Mouse (Mus musculus) right cerebral cortex, postnatal 14 days (tissue): ENCODE data around the gene Htr6.

Experiments used
- DNase-seq: peaks from one replicate; pipeline ENCODE4 v3.0.0; 2022

Htr6 gene

DNA sequence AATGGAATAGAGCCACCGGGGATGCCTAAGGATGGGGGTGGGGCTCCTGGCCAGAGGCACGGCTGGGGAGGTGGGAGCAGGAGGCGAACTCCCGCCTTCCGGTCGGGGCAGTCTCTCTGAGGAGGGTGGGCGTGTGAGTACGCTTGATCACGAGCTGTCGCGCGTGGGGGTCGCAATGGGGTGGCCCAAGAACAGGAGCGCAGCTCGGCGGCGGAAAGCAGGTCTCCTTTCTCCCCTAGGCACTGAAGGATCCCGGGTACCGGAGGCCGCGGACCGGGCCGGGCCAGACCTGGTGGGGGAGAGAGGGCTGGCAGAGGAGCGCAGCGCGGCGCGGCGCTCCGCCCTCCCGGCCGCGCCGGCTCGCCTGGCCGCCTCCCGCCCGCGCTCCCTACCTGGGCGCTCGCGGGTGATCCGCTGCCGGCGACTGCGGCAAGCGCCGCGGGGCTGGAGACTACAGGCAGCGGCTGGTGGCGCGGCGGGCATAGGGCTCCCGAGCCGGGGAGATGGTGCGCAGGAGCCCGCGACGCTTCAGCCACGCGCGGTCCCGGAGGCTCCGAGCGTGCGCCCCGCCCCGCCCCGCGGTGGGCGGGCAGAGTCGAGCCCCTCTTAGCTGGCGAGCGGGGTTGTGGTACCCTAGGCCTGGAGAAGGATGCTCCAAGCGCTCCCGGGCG is at the start of gene Htr6:
Htr6 (minus strand) TSS at position 530 of the 671 bp plus-strand sequence.
- DNase-seq: no peak

- DNase-seq: no peak
Measured at GRCm38 (mm10) chr4:139124940-139125339, 49.6 kb upstream of the Htr6 start.

DNA sequence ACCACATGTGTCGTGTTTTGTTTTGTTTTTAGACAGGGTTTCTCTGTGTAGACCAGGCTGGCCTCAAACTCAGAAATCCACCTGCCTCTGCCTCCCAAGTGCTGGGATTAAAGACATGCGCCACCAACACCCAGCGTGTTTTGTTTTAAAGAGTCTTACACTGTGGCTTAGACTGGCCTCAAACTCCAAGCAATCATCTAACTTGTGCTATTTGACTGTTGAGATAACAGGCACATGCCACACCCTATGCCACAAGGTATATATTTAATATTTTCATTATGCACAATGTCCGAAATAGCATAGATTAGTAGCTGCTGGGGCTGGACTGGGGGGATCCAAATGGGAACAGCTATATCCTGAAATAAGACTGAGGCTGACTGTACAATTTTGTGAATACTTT is 47.2 kb upstream of the Htr6 start:
- DNase-seq: no peak

DNA sequence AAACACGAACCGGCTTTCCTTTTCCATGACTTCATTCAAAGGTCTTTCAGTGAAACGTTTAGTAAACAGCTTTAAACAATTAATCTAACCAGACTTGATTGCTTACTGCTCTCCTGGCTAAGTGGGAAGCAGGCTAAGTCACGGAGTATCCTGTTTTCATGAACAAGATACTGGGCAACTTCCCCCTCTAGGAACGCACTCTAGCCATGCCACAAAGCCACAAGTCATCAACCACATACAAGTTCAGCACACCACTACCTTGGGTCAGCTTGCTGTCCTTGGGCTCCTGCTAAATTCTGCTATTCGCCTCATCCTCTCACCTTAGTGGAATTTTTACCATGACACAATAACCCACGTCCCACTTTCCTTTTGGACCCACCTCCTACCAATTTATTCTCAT is 45.6 kb upstream of the Htr6 start:
- no peak for DNase-seq

- DNase-seq: no peak
Measured at GRCm38 (mm10) chr4:139120281-139120814, 45.0 kb upstream of the Htr6 start.

DNA sequence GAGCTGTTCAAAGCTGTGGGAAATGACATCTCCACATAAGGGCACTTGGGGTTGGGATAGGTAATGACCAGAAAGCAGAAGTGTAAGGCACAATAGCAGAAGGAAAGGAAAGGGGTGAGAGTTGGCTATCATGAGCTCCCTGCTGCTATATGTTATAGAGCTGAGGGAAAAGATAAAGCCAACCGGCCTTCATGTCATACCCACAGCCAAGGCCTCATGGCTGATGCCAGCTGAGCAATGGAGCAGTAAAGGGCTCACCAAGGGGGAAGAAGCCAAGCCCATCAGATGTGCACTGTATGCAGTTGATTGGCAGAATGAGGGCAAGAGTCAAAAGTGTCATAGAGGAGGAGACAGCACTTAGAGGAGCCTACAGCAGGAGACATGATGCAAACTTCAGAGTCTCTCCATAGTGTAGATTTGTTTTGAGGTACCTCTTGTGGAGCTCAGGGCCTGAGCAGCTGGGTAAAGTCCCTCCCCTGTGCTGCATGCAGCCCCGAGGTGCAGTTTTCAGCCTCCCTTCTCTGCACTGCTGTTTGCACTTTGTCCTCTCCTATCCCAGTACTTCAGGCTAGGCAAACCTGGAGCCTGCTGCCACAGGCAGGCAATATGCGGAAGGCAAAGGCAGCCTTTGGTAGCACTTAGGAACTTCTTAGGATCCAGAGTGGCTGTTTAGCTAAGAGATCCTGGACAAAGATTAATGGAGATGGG is 41.1 kb upstream of the Htr6 start:
- DNase-seq: no peak

- DNase-seq: no peak
Measured at GRCm38 (mm10) chr4:139115721-139116120, 40.4 kb upstream of the Htr6 start.

DNA sequence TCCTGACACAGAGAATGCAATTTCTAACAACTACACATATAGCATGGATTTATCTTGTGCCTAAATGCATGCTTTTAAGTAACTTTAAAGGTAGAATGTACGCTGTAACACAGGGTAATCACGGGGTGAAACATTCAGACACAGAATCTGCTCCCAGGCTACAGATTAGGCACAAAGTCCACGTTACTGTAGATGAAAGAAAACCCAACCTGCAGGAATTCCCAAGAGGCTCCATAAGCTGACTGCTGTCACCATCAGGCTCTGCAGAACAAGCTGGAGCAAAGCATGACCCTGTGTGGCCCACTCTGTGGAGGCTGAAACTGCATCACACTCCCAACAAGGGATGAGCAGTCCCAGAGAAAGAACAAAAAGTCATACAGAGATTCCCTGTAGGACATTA is 37.1 kb upstream of the Htr6 start:
- DNase-seq: no peak

DNA sequence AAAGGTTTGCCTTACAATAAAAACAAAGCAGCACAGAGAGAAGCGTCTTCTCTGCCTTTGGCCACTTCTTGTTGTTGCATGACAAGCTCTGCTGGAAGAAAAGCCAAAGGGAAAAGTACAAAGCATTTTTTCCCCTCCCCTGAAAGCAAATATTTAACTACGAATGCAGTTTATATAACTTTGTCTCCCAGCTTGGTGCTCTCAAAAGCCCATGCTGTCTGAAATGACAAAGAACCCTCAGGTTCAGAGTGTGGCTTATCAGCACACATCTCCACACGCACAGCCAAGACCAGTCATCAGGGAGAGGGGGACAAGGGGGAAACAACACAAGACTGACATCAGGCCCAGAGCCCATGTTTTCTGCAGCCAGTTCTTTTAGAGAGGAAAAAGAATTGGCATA is 36.1 kb upstream of the Htr6 start:
- no peak for DNase-seq

- no peak for DNase-seq
Measured at GRCm38 (mm10) chr4:139110858-139111257, 35.5 kb upstream of the Htr6 start.

DNA sequence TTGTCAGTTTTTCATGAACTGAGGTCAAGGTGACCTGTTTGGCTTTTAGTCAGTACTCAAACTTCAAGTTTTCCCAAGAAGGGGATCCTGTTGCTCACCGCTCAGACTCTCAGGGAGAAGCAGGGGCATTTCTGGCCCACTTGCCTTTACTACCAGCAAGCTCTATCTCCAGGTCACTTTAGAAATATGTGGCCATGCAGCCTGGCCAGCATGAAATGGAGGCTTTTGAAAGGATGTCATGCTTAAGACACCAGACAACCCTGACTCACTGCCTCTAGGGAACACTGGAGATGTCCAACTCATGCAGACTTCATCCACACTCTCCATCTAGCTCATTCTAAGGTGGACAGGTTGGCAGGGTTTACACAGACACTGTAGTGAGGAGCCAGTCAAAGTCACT is 30.1 kb upstream of the Htr6 start:
- DNase-seq: no peak

DNA sequence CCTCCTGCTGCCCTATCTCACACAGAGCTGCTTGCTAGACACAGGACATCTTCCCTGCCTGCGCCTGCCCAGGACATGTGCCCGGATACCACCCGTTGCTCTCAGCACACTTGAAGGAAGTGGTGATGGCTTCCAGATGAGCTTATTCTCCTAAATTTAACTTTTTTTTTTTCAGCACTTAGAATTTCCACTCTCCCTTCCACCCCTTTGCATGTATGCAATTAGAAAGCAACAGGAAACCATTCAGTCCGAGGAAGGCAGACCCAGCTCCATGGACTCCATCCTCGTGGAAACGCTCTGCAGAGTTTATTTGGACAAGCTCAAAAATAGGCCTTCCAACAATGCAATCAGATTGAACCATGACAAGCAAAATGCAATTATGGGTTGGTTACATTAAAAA is 26.2 kb upstream of the Htr6 start:
- DNase-seq: no peak

DNA sequence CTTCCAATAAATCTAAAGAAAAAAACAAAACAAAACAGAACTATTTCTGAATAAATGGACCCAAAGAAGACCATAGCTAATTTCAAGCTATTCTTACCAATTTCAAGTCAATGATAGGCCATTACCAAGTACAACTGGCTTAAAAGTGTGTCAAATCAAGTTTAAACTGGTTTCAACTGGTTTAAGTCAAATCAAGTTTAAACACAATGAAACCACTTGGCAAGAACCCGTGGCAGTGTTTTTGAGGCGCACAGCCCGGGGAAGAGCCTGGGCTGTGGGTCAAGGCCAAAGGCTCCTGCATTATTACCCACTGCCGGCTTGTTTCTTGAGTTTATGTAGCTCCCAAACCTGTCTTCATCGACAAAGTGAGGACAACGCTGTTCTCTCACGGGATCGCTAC is 25.0 kb upstream of the Htr6 start:
- no peak for DNase-seq

DNA sequence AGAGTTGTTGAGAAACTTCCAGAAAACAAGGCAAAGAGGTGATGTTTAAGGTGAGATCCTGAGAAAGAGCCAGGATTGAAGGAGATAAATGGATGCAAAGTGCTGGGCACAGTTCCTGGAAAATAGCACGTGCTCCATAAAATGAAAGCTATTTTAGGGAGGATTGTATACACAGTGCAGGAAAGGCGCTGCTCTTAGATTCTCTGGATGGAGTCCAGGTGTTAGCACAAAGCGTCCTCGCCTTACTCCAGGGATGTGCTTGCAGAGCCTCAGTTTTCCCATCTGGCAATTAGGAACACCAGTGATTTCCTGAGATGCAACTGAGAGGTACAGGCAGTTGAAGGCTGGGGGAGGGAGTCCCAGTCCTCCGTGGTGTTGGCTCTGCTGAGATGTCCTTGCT is 20.8 kb upstream of the Htr6 start:
- no peak for DNase-seq

DNA sequence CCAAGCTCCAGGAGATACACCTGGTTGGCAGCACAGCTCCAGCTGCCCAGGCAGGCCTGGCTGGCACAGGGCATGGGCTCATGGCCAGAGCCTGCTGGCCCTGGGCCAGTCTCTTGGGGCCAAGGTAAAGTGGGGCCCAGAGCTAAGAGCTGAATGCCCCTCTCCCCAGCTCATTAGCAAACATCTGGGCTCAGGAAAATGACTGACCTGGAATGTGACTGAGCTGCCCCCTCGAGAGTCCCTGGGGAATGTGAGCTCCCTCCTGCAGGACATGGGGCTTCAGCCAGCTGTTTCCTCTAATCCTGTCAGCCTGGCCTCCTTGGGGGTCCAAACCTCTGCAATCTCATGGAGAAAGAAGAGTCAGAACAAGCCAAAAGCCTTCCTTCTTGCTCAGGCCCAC is 20.0 kb upstream of the Htr6 start:
- DNase-seq: no peak

DNA sequence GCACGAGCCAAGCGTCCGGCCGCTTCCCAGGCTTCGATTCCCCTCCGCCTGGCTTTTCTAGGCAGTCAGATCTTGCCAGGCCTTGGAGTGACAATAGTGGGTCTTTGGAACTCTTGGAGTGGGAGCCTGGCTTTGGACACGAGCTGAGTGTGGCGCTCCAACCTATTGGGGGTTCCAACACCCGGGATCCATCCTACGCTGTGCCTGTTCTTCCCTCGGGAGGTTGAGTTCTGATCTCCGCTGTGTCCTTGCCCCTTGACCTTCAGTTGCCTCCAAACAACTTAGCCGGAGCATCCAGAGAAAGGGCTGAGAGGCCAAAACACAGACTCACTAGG is 17.8 kb upstream of the Htr6 start:
- DNase-seq: no peak

DNA sequence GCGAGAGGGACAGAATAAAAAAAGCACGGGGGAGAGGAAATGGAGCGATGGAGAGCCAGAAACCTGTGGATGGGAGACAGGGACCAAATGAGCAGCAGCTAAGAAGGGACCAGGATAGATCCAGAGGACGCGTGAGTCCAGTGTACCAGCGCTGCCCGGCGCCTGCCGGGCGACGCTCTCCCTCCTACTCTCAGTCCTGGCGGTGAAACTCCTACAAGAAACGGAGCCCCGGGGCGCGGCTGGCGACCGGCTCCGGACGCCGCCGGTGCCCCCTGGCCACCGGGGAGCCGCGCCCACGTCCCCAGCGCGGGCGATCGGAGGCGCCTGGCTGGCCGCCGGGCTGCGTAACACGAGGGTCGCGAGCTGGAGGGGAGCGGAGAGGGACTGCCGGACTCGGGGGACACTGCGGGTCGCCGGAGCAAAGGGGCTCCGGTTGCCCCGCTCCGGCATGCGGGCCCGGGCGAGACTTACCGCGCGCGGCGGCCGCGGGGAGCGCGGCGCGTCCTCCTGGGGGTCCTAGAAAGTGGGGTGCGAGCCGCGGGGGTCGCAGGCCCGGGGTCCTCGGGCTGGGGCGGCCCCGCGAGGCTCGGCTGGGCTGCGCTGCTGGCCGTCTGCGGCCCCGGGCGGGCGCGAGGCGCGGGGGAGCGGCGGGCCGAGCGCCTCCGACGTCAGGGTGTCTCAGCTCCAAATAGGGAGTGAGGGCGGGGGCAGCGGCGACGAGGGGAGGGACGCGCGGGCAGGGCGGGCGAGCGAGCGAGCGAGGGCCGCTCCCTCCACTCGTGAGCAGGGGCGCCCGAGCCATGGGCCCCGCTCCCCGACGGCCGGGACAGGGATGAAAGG is 17.2 kb upstream of the Htr6 start, which contains the start of gene Nbl1:
Nbl1 (minus strand) TSS at position 638 of the 840 bp plus-strand sequence.
- DNase-seq: peak; percentile 42

- DNase-seq: no peak
Measured at GRCm38 (mm10) chr4:139091478-139092355, 16.3 kb upstream of the Htr6 start.

DNA sequence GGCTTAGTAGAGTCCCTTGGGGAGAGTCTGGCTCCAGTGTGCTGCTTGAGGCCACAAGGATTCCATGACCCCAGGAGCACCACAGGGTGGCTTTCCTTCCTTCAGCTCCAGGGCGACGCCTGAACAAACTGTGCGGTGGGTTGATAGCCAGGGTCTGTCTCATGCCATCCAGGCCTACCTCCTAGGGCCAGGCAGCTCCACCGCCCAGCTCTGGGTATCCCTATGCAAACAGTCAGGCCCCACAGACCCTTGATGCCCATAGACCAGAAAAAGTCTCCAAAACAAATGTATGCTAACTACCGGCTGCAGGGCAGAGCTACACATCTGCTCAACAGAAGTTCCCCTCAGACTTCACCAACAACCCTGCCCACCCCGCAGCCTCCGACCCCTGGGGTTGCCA is 15.7 kb upstream of the Htr6 start:
- no peak for DNase-seq

- DNase-seq: no peak
Measured at GRCm38 (mm10) chr4:139090303-139090940, 15.1 kb upstream of the Htr6 start.

- no peak for DNase-seq
Measured at GRCm38 (mm10) chr4:139088982-139089671, 13.8 kb upstream of the Htr6 start.
